Mouse (Mus musculus) ZHBTc4 (cell line): ENCODE results near the gene Ank3.

Experiments used
- DNase-seq: peaks from one replicate; pipeline ENCODE4 v3.0.0-alpha.2; 2011; ENCODE audit warnings: low read depth, low spot score

Gene Ank3

GRCm38 (mm10) chr10:69535123-69535930 lies 136.8 kb downstream of the Ank3 start:
- DNase-seq: no peak

- DNase-seq: no peak
These were observed 137.3 kb downstream of the Ank3 start for GRCm38 (mm10) chr10:69535931-69536200.

- peak; percentile 20 for DNase-seq
These were observed 138.0 kb downstream of the Ank3 start for GRCm38 (mm10) chr10:69536372-69537075.

- DNase-seq: no peak
These were observed 139.7 kb downstream of the Ank3 start for GRCm38 (mm10) chr10:69538236-69538635.

- no peak for DNase-seq
These were observed 143.9 kb downstream of the Ank3 start for GRCm38 (mm10) chr10:69542439-69542838.

- no peak for DNase-seq
These were observed 145.5 kb downstream of the Ank3 start for GRCm38 (mm10) chr10:69543876-69544620.

GRCm38 (mm10) chr10:69544653-69545052 lies 146.1 kb downstream of the Ank3 start:
- DNase-seq: no peak

GRCm38 (mm10) chr10:69545936-69546335 lies 147.4 kb downstream of the Ank3 start:
- DNase-seq: no peak

GRCm38 (mm10) chr10:69546643-69547042 lies 148.1 kb downstream of the Ank3 start:
- DNase-seq: no peak

- no peak for DNase-seq
These were observed 150.2 kb downstream of the Ank3 start for GRCm38 (mm10) chr10:69548771-69549170.

- DNase-seq: no peak
These were observed 150.6 kb downstream of the Ank3 start for GRCm38 (mm10) chr10:69549221-69549620.

GRCm38 (mm10) chr10:69550824-69551223 lies 152.3 kb downstream of the Ank3 start:
- no peak for DNase-seq

- no peak for DNase-seq
These were observed 154.5 kb downstream of the Ank3 start for GRCm38 (mm10) chr10:69553091-69553490.

- DNase-seq: no peak
These were observed 157.0 kb downstream of the Ank3 start for GRCm38 (mm10) chr10:69555592-69555991.

GRCm38 (mm10) chr10:69556278-69556677 lies 157.7 kb downstream of the Ank3 start:
- peak; percentile 82 for DNase-seq

- DNase-seq: no peak
These were observed 161.7 kb downstream of the Ank3 start for GRCm38 (mm10) chr10:69560237-69560636.

GRCm38 (mm10) chr10:69562931-69563330 lies 164.4 kb downstream of the Ank3 start:
- no peak for DNase-seq

GRCm38 (mm10) chr10:69565052-69565451 lies 166.5 kb downstream of the Ank3 start:
- no peak for DNase-seq

GRCm38 (mm10) chr10:69568976-69569375 lies 170.4 kb downstream of the Ank3 start:
- DNase-seq: peak; percentile 65

GRCm38 (mm10) chr10:69569740-69570139 lies 171.2 kb downstream of the Ank3 start:
- DNase-seq: no peak

GRCm38 (mm10) chr10:69570466-69571288 lies 172.1 kb downstream of the Ank3 start:
- peak; percentile 87 for DNase-seq

GRCm38 (mm10) chr10:69571422-69571821 lies 172.8 kb downstream of the Ank3 start:
- DNase-seq: peak; percentile 33
